Mouse (Mus musculus): ENCODE measurements around the gene Myo1e. TPM values are rescaled to one million over a fixed set of nuclear protein-coding genes. Genes with fewer than 3 reads are reported as not detected.
A peak's percentile ranks its signal among the peaks of the same experiment; 100 is the strongest.

Gene Myo1e
- polyA plus RNA-seq, 1 experiment from 2014 or later: 10.7 TPM

DNA sequence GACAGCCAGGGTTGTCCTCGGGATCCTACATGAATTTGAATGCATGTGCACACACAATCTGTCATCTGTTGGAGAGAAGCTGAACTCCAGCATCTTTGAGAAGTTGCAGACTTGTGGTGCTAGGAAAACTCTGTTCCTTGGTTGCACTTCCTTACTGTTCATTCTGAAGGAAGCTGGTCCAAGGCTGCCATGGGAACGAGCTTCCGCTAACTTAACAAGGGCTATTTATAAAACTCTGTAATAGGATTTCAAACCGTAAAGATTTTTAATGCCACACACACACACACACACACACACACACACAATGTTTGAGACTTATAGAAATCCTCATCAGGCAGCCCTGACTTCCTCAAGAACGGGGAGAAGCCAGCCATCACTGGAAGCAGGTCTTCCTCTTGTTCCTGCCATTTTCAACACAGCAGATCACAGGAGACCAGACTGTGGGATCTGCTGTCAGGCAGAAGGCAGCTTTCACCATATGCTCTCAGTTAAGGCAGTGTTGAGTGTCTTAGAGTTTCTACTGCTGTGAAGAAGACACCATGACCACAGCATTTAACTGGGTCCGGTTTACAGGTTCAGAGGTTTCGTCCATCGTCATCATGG lies 194.9 kb downstream of the Myo1e start:
- H3K9ac ChIP-seq (ENCODE audit: low read length): no peak overlapping the region
- no peaks in the 10 kb centered on the region; the same call in 1 of the 2 replicates for H3K36me3 ChIP-seq (ENCODE audit: control insufficient read depth, insufficient read depth, low read length)
- no peak for DNase-seq (ENCODE audit: low spot score)
- 94% methylated on average over 8 of the region's 8 CpGs for WGBS
- no peak for ATAC-seq (ENCODE audit: insufficient read depth, low FRiP score, low TSS enrichment)
- H3K4me3 ChIP-seq (ENCODE audit: low read depth, low read length): no peak overlapping the region
- H3K9me3 ChIP-seq (ENCODE audit: control insufficient read depth, low read length): no peaks in the 10 kb centered on the region
- no peaks in the 10 kb centered on the region for H3K4me1 ChIP-seq (ENCODE audit: control insufficient read depth, insufficient read depth, low read length)
- H3K27ac ChIP-seq (ENCODE audit: low read depth, low read length): no peak overlapping the region
- no peak overlapping the region for H3K4me2 ChIP-seq (ENCODE audit: low read depth)
- H3K27me3 ChIP-seq (ENCODE audit: control insufficient read depth, insufficient read depth, low read length): no peaks in the 10 kb centered on the region

DNA sequence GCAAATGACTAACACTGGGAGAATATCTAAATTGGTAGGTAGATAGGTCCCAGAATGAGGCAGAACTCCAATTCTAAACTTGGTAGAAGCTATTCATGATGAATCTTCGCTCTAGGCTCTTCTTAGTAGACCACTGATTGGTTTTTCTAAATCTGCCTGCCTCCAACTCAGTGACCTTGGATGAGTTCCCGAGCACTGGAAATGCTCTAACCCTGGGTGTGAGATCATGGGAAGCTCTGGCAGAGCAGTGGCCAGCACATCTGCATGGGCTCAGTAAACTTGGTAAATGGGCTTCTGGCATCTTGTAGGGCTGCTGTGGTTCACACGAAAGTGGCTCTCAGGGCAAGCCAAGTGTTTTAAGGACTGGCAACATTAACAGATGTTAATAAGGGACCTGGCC lies 199.4 kb downstream of the Myo1e start:
- peaks cover 19% of the 10 kb centered on the region for H3K36me3 ChIP-seq (ENCODE audit: control insufficient read depth, insufficient read depth, low read length)

DNA sequence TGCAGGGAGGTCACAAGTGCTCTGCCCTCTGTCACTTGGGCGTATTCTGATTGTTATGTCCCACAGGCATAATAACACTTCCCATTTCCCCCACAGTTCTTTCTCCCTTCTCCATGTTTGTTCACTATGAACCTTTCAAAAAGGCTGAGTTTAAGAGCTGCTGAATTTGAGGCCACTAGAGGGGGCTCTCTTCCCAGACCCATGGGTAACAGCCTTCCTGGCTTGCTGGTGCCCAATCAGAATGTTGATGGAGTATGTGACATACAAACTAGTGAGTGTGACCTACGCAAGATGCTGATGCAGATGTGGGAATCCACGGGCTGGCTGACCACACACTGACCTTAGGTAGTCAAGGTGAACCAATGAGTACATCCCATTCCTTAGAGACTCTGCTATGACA lies 201.6 kb downstream of the Myo1e start:
- Histone ChIP-seq H3K4me3 (ENCODE audit: low read depth, low read length) (no peak overlapping the region), H3K27me3 (ENCODE audit: control insufficient read depth, insufficient read depth, low read length) (no peaks in the 10 kb centered on the region), H3K9me3 (ENCODE audit: control insufficient read depth, low read length) (no peaks in the 10 kb centered on the region), H3K4me2 (ENCODE audit: low read depth) (no peak overlapping the region), H3K4me1 (ENCODE audit: control insufficient read depth, insufficient read depth, low read length) (no peaks in the 10 kb centered on the region), H3K36me3 (ENCODE audit: control insufficient read depth, insufficient read depth, low read length) (peaks cover 25% of the 10 kb centered on the region), H3K9ac (ENCODE audit: low read length) (no peak overlapping the region), H3K27ac (ENCODE audit: low read depth, low read length) (no peak overlapping the region)
- ATAC-seq (ENCODE audit: insufficient read depth, low FRiP score, low TSS enrichment): no peak
- 95% methylated on average over 3 of the region's 3 CpGs for whole genome bisulfite sequencing
- no peak for DNase-seq (ENCODE audit: low spot score)

More for the DNA sequence above, 199.4 kb downstream of the Myo1e start:
- Histone ChIP-seq H3K4me3 (ENCODE audit: low read depth, low read length) (no peak overlapping the region), H3K4me1 (ENCODE audit: control insufficient read depth, insufficient read depth, low read length) (no peaks in the 10 kb centered on the region), H3K9ac (ENCODE audit: low read length) (no peak overlapping the region), H3K4me2 (ENCODE audit: low read depth) (no peak overlapping the region), H3K27ac (ENCODE audit: low read depth, low read length) (no peak overlapping the region), H3K9me3 (ENCODE audit: control insufficient read depth, low read length) (no peaks in the 10 kb centered on the region), H3K27me3 (ENCODE audit: control insufficient read depth, insufficient read depth, low read length) (no peaks in the 10 kb centered on the region)
- no peak for ATAC-seq (ENCODE audit: insufficient read depth, low FRiP score, low TSS enrichment)
- DNase-seq (ENCODE audit: low spot score): no peak
- 97% methylated on average over 3 of the region's 3 CpGs for WGBS

DNA sequence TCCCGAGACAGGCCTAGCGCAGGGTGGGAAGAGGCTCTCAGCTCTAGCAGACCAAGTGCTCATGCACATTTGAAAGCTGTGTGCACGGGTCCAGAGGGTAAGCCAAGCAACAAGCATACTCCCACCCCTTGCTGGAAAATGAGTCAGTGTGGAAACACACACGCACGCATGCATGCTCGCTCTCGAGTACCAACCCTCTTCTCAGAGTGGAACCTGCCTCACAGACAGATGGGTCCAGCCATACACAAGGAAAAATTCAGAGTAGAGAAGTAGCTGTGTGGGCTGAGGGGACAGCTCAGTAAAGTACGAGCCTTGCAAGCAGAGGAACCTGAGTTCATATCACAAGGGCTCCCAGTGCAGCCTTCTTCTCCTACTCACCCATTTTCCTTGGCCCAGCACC lies 202.6 kb downstream of the Myo1e start:
- Histone ChIP-seq H3K4me1 (ENCODE audit: control insufficient read depth, insufficient read depth, low read length) (no peaks in the 10 kb centered on the region), H3K9ac (ENCODE audit: low read length) (no peak overlapping the region), H3K4me2 (ENCODE audit: low read depth) (no peak overlapping the region), H3K9me3 (ENCODE audit: control insufficient read depth, low read length) (no peaks in the 10 kb centered on the region), H3K36me3 (ENCODE audit: control insufficient read depth, insufficient read depth, low read length) (peaks cover 28% of the 10 kb centered on the region), H3K27me3 (ENCODE audit: control insufficient read depth, insufficient read depth, low read length) (no peaks in the 10 kb centered on the region), H3K27ac (ENCODE audit: low read depth, low read length) (no peak overlapping the region), H3K4me3 (ENCODE audit: low read depth, low read length) (no peak overlapping the region)
- DNase-seq (ENCODE audit: low spot score) (no peak), ATAC-seq (ENCODE audit: insufficient read depth, low FRiP score, low TSS enrichment) (no peak)
- WGBS: 94% methylated on average over 8 of the region's 8 CpGs

DNA sequence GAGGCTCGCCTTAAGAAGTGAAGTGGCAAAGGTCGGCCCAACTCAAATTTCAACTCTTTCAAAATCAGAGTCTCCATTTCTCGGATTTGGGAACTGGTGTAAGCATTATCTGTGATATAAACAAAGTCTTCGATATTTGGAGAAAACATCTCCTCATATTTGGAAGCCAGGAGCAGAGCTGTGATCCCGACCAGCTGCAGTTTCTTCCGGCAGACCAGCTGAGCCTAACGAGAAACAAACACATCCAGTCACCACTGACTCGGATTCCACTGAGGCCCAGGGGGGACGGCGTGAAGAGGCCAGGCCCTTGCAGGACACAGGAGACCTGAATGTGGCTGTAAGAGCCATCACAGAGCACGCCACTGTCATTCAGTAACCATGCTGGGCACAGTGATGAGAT lies 203.5 kb downstream of the Myo1e start:
- Histone ChIP-seq H3K9me3 (ENCODE audit: control insufficient read depth, low read length) (no peaks in the 10 kb centered on the region), H3K27ac (ENCODE audit: low read depth, low read length) (no peak overlapping the region), H3K4me3 (ENCODE audit: low read depth, low read length) (no peak overlapping the region), H3K27me3 (ENCODE audit: control insufficient read depth, insufficient read depth, low read length) (no peaks in the 10 kb centered on the region), H3K9ac (ENCODE audit: low read length) (no peak overlapping the region), H3K36me3 (ENCODE audit: control insufficient read depth, insufficient read depth, low read length) (peaks cover 30% of the 10 kb centered on the region), H3K4me1 (ENCODE audit: control insufficient read depth, insufficient read depth, low read length) (no peaks in the 10 kb centered on the region), H3K4me2 (ENCODE audit: low read depth) (no peak overlapping the region)
- 86% methylated on average over 11 of the region's 11 CpGs for WGBS
- DNase-seq (ENCODE audit: low spot score) (no peak), ATAC-seq (ENCODE audit: insufficient read depth, low FRiP score, low TSS enrichment) (no peak)

DNA sequence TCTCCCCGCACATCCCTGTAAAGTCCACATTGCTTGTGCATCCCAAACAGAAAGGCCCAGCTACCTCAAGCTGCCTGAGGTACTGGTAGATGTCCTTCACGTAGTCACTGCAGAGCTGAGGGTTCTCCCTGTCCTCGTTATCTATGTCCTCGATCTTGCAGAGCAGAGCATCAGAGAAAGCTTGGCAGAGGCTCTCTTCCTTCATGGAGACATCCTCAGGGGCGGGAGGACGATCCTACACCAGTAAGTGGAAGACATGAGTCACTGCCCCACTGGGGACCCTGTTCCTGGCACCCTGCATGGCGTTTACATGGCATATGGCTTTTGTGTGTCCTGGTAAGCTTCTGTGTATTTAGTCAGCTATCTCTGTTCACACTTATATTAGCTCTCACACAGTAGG lies 205.9 kb downstream of the Myo1e start:
- Histone ChIP-seq H3K4me3 (ENCODE audit: low read depth, low read length) (no peak overlapping the region), H3K27ac (ENCODE audit: low read depth, low read length) (no peak overlapping the region), H3K27me3 (ENCODE audit: control insufficient read depth, insufficient read depth, low read length) (no peaks in the 10 kb centered on the region), H3K9me3 (ENCODE audit: control insufficient read depth, low read length) (no peaks in the 10 kb centered on the region), H3K9ac (ENCODE audit: low read length) (no peak overlapping the region), H3K36me3 (ENCODE audit: control insufficient read depth, insufficient read depth, low read length) (peaks cover 30% of the 10 kb centered on the region), H3K4me1 (ENCODE audit: control insufficient read depth, insufficient read depth, low read length) (no peaks in the 10 kb centered on the region), H3K4me2 (ENCODE audit: low read depth) (no peak overlapping the region)
- 97% methylated on average over 7 of the region's 7 CpGs for WGBS
- ATAC-seq (ENCODE audit: insufficient read depth, low FRiP score, low TSS enrichment) (no peak), DNase-seq (ENCODE audit: low spot score) (no peak)

DNA sequence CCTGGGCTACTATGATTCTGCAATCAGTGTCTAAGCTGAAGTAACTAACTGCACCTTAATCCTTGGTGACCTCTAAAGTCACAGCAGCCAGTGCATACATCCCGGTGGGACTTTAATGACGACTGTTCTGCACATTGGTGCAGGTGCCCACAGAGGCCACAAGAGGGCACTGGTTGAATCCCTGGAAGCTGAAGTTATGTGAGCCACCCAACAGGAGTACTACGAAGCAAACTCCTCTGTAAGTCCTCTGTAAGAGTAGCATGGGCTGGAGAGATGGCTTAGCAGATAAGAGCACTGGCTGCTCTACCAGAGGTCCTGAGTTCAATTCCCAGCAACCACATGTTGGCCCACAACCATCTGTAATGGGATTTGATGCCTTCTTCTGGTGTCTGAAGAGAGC lies 209.3 kb downstream of the Myo1e start:
- 81% methylated on average over 3 of the region's 3 CpGs for WGBS
- Histone ChIP-seq H3K9me3 (ENCODE audit: control insufficient read depth, low read length) (no peaks in the 10 kb centered on the region), H3K36me3 (ENCODE audit: control insufficient read depth, insufficient read depth, low read length) (peaks cover 15% of the 10 kb centered on the region), H3K4me1 (ENCODE audit: control insufficient read depth, insufficient read depth, low read length) (no peaks in the 10 kb centered on the region), H3K27ac (ENCODE audit: low read depth, low read length) (no peak overlapping the region), H3K27me3 (ENCODE audit: control insufficient read depth, insufficient read depth, low read length) (no peaks in the 10 kb centered on the region), H3K4me2 (ENCODE audit: low read depth) (no peak overlapping the region), H3K9ac (ENCODE audit: low read length) (no peak overlapping the region), H3K4me3 (ENCODE audit: low read depth, low read length) (no peak overlapping the region)
- DNase-seq (ENCODE audit: low spot score): no peak
- ATAC-seq (ENCODE audit: insufficient read depth, low FRiP score, low TSS enrichment): no peak

DNA sequence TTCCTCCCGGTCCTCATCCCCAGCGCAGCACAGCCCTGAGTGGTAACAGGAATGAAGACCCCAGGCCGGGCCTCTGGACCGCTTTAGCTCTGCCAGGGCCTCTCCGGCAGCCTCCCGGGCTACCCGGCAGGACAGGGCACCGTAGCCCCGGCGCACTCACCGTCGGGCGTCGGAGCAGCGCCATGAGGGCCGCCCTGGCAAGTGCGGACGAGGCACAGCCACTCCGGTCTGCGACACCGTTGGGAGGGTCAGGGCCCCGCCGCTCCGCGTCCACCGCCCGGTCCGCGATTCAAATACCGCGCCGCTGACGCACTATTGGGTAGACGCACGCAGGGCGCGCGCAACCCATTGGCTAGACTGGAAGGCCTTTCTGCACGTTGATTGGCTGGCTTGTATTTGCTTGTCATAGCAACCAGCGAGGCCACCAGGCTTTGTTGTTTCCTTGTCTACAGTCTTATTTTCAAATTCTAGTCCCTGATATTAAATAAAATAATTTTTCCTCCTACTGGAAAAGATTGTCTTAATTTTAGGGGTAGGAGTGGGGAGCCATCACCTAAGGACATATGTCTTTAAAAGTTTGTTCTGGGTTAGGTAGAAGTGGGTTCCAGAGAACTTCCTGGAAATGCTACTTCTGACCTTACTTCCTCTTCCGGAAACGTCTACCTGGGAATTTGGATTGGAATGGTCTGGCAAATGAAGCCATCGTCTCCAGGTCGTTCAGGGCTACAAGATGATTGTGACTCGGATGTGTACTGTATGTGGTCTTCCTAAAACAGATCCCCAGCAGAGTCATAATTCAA lies 214.3 kb downstream of the Myo1e start, which contains the start of gene Ccnb2:
TSS of gene Ccnb2 (minus strand) at position 291 of the 800 bp plus-strand sequence.
- WGBS: 4% methylated on average over 45 of the region's 45 CpGs
- peak within 1 kb of the TSS; percentile 87 for H3K9ac ChIP-seq (ENCODE audit: low read length)
- H3K27ac ChIP-seq (ENCODE audit: low read depth, low read length): peak within 1 kb of the TSS; percentile 61; the same call in 1 of the 2 replicates
- H3K27me3 ChIP-seq (ENCODE audit: control insufficient read depth, insufficient read depth, low read length): no peaks in the 10 kb centered on the region
- peak; percentile 98 for ATAC-seq (ENCODE audit: insufficient read depth, low FRiP score, low TSS enrichment)
- peaks cover 5% of the 10 kb centered on the region; the same call in 1 of the 2 replicates for H3K36me3 ChIP-seq (ENCODE audit: control insufficient read depth, insufficient read depth, low read length)
- no peaks in the 10 kb centered on the region for H3K4me1 ChIP-seq (ENCODE audit: control insufficient read depth, insufficient read depth, low read length)
- DNase-seq (ENCODE audit: low spot score): peak; percentile 94
- no peaks in the 10 kb centered on the region for H3K9me3 ChIP-seq (ENCODE audit: control insufficient read depth, low read length)
- H3K4me3 ChIP-seq (ENCODE audit: low read depth, low read length): peak within 1 kb of the TSS; percentile 67
- peak within 1 kb of the TSS; percentile 72 for H3K4me2 ChIP-seq (ENCODE audit: low read depth)

DNA sequence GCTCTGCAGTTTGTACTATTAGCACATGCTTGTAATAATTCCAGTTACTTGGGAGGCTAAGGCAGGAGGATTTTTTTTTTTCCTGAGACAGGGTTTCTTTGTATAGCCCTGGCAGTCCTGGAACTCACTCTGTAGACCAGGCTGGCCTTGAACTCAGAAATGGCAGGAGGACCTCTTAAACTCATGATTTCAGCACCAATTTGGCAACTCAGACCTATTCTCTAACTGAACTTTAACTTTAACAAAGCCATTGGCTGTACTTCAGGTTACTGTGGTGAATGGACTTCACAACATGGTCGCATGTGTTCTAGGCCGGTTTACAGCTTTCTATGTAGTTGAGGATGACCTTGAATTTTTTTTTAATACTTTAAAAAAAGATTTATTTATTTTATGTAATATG lies 215.5 kb downstream of the Myo1e start:
- no peaks in the 10 kb centered on the region for H3K4me1 ChIP-seq (ENCODE audit: control insufficient read depth, insufficient read depth, low read length)
- WGBS: 94% methylated on average over 2 of the region's 2 CpGs
- H3K36me3 ChIP-seq (ENCODE audit: control insufficient read depth, insufficient read depth, low read length): peaks cover 5% of the 10 kb centered on the region; the same call in 1 of the 2 replicates
- DNase-seq (ENCODE audit: low spot score) (no peak), ATAC-seq (ENCODE audit: insufficient read depth, low FRiP score, low TSS enrichment) (no peak)
- no peak overlapping the region for H3K4me2 ChIP-seq (ENCODE audit: low read depth)
- H3K27ac ChIP-seq (ENCODE audit: low read depth, low read length): no peak overlapping the region
- no peaks in the 10 kb centered on the region for H3K27me3 ChIP-seq (ENCODE audit: control insufficient read depth, insufficient read depth, low read length)
- H3K9me3 ChIP-seq (ENCODE audit: control insufficient read depth, low read length): no peaks in the 10 kb centered on the region
- no peak overlapping the region for H3K4me3 ChIP-seq (ENCODE audit: low read depth, low read length)
- no peak overlapping the region for H3K9ac ChIP-seq (ENCODE audit: low read length)
